Comparison of ENCODE assay signal across 14 mouse cellular contexts in genomic region chr16:24258991-24259390, GRCm38 (mm10).
"Had no signal": no experiment of that assay in that cellular context is flagged by ENCODE, and none has a peak within 500 bp of the region (broad histone marks: within the 10 kb centered on the region; RNA-seq: fewer than 3 reads in every experiment).

No protein-coding gene starts in this region.

- H3K27me3 ChIP-seq: neural tube, embryonic 12.5 days; neural tube, embryonic 13.5 days; neural tube, embryonic 15.5 days; stomach, embryonic 15.5 days had no signal

- H3K9me3 ChIP-seq: neural tube, embryonic 12.5 days; neural tube, embryonic 13.5 days; neural tube, embryonic 15.5 days; stomach, embryonic 15.5 days had no signal

- H3K4me1 ChIP-seq: neural tube, embryonic 12.5 days; neural tube, embryonic 13.5 days; neural tube, embryonic 15.5 days; stomach, embryonic 15.5 days had no signal

- DNase-seq: retina, postnatal 1 day; right cerebral cortex, adult 18-20 months; right cerebral cortex, postnatal 14 days; right cerebral cortex, postnatal 25 days; right cerebral cortex, postnatal 4 days; spleen, adult 18-20 months; thymus, adult 18-20 months; thymus, adult 2 months; thymus, postnatal 14 days had no signal

- H3K4me3 ChIP-seq: neural tube, embryonic 12.5 days; neural tube, embryonic 13.5 days; neural tube, embryonic 15.5 days; stomach, embryonic 15.5 days had no signal

- H3K27ac ChIP-seq: neural tube, embryonic 12.5 days; neural tube, embryonic 13.5 days; neural tube, embryonic 15.5 days; stomach, embryonic 15.5 days; stomach, postnatal 0 days had no signal

- H3K36me3 ChIP-seq: neural tube, embryonic 12.5 days; neural tube, embryonic 13.5 days; neural tube, embryonic 15.5 days; stomach, embryonic 15.5 days had no signal
